Mouse (Mus musculus): ENCODE measurements at regions not wholly inside any gene's neighbourhood (a gene's known extent, or its start where the extent isn't known, plus 50 kb on each side); places are given as distances from the start of the nearest gene placed in this dataset.

DNA sequence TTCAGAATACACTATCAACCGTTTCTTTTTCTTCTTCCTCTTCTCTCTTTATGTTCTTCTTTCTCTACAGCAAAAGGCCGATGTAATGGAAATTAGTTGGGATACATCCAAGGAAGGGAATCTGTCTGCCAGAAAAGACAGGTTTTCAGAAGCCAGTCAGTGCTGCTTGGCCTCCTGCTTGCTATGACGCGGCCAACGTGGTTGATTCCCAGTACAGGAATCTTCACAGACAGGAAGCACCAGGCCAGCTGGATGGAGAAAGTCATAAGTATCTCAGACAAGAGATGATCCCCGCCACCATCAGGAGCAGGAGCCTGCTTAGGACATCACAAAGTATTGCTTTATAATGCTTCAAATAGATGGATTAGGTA is 199.8 kb downstream of the Wdr11 start:
- no peak for TF ChIP-seq MAX (IDR thresholded peaks at IDR 0.05)
- no peak for TF ChIP-seq CTCF (IDR thresholded peaks at IDR 0.05; ENCODE audit: control insufficient read depth, insufficient read depth, insufficient read length)
- no peak for TF ChIP-seq USF1 (IDR thresholded peaks at IDR 0.05; ENCODE audit: low read depth)
- TF ChIP-seq CEBPB (IDR thresholded peaks at IDR 0.05; ENCODE audit: low read depth) = no peak

Data from C2C12 (cell line).